Comparison of ENCODE assay signal across 8 mouse cellular contexts in genomic region chr10:40682470-40682869, GRCm38 (mm10). TPM values are rescaled to one million over a fixed set of nuclear protein-coding genes. Genes with fewer than 3 reads are reported as not detected.
DNase-seq lines count a peak whose midpoint lies in the region; ATAC-seq lines count a peak whose summit lies in the region.

No protein-coding gene starts in this region.

- DNase-seq in cerebellum, adult 11-12 months = peak; percentile 40
- peak; percentile 3 to 19 for DNase-seq in cerebellum, postnatal 36 days
- DNase-seq in layer of hippocampus, postnatal 10 days (ENCODE audit: low spot score in 2 of 2) = peak; percentile 24 to 42
- no peak for DNase-seq in embryo, embryonic 11 days
- DNase-seq in urinary bladder, postnatal 14 days (ENCODE audit: low spot score) = no peak

- peaks cover 6% of the 10 kb centered on the region for H3K4me1 ChIP-seq in heart, embryonic 15.5 days (replicated peaks)
- H3K4me1 ChIP-seq in midbrain, embryonic 13.5 days (replicated peaks) = peaks cover 25% of the 10 kb centered on the region

- no peak for ATAC-seq in heart, embryonic 15.5 days (replicated peaks; ENCODE audit: insufficient number of reproducible peaks, insufficient read depth, low FRiP score, low read depth)
- no peak for ATAC-seq in midbrain, embryonic 13.5 days
- no peak for ATAC-seq in inflammation-experienced regulatory T-cells, adult 6 months

- no peaks in the 10 kb centered on the region for H3K9me3 ChIP-seq in heart, embryonic 15.5 days (replicated peaks)
- H3K9me3 ChIP-seq in midbrain, embryonic 13.5 days = no peaks in the 10 kb centered on the region

- peak overlapping the region; percentile 99 for H3K4me2 ChIP-seq in heart, embryonic 15.5 days
- peak overlapping the region; percentile 98 for H3K4me2 ChIP-seq in midbrain, embryonic 13.5 days (replicated peaks)

- no peak overlapping the region for H3K27ac ChIP-seq in heart, embryonic 15.5 days
- H3K27ac ChIP-seq in midbrain, embryonic 13.5 days = no peak overlapping the region

- H3K9ac ChIP-seq in heart, embryonic 15.5 days = 0 out of 2 replicates have a peak overlapping the region, but pooled peaks have one; percentile 90
- no peak overlapping the region for H3K9ac ChIP-seq in midbrain, embryonic 13.5 days (replicated peaks)

- H3K4me3 ChIP-seq in heart, embryonic 15.5 days = peak overlapping the region; percentile 75
- peak overlapping the region; percentile 53; the same call in 1 of the 2 replicates for H3K4me3 ChIP-seq in midbrain, embryonic 13.5 days (replicated peaks)

- no peaks in the 10 kb centered on the region for H3K36me3 ChIP-seq in heart, embryonic 15.5 days
- no peaks in the 10 kb centered on the region for H3K36me3 ChIP-seq in midbrain, embryonic 13.5 days

- no peaks in the 10 kb centered on the region for H3K27me3 ChIP-seq in heart, embryonic 15.5 days
- H3K27me3 ChIP-seq in midbrain, embryonic 13.5 days = 0 out of 2 replicates have a peak, but pooled peaks cover 7% of the 10 kb centered on the region

- 23% methylated on average over 8 of the region's 8 CpGs for WGBS in heart, embryonic 15.5 days
- WGBS in midbrain, embryonic 13.5 days = 29% methylated on average over 8 of the region's 8 CpGs

RNA-seq across cellular contexts. Expression of gene Mettl24, which starts 0.6 kb away (rescaled TPM):
- polyA plus RNA-seq in heart, embryonic 15.5 days (2015; fragmentation: Nextera tagmentation; extraction: Ambion mirVana) = 2.9 and 3.0 TPM in 2 replicates
- total RNA-seq in layer of hippocampus, postnatal 10 days (2021) = 1 to 10 TPM; 1.5 to 2.4 TPM
- polyA plus RNA-seq in midbrain, embryonic 13.5 days (2015; fragmentation: Nextera tagmentation; extraction: Ambion mirVana) = 0.43 and 0.52 TPM in 2 replicates
- polyA plus RNA-seq in inflammation-experienced regulatory T-cells, adult 6 months (2017; shearing (Covaris generic)) = not detected

RNA-seq across cellular contexts. Expression of gene Ddo, which starts 52.7 kb away (rescaled TPM):
- polyA plus RNA-seq in heart, embryonic 15.5 days (2015; fragmentation: Nextera tagmentation; extraction: Ambion mirVana) = 20.9 and 22.5 TPM in 2 replicates
- 1 to 10 TPM; 6.4 to 8.4 TPM for total RNA-seq in layer of hippocampus, postnatal 10 days (2021)
- 0.19 and 0.70 TPM in 2 replicates for polyA plus RNA-seq in midbrain, embryonic 13.5 days (2015; fragmentation: Nextera tagmentation; extraction: Ambion mirVana)
- not detected for polyA plus RNA-seq in inflammation-experienced regulatory T-cells, adult 6 months (2017; shearing (Covaris generic))

Comparison
In these comparisons a context has a peak if more than half of its experiments do, and no peak if none do; other contexts are left out.
1. DNase-seq: peak in cerebellum, adult 11-12 months (single experiment), cerebellum, postnatal 36 days (2 of 2) and layer of hippocampus, postnatal 10 days (2 of 2); none in embryo, embryonic 11 days (single experiment) and urinary bladder, postnatal 14 days (single experiment).
2. RNA of gene Ddo, which starts 52.7 kb away (polyA plus RNA-seq): 20.9 to 22.5 TPM in heart, embryonic 15.5 days; 0.19 to 0.70 TPM in midbrain, embryonic 13.5 days and not detected in inflammation-experienced regulatory T-cells, adult 6 months; every median in the first group is over 10 times any median in the second.